Mouse (Mus musculus) testis, postnatal 14 days (tissue): Measurements from ENCODE around the gene Rheb.
"Not testable (repeated sequence)": the region's sequence is repeated elsewhere in the genome, so short reads cannot be mapped to it uniquely, and the experiment has no call there.

Experiments used
- DNase-seq: peaks from one replicate; pipeline ENCODE4 v3.0.0; 2021; ENCODE audit warnings: low spot score

Rheb gene

GRCm38 (mm10) chr5:24841662-24842273, 656 bp downstream of the Rheb start:
- no peak for DNase-seq

DNA sequence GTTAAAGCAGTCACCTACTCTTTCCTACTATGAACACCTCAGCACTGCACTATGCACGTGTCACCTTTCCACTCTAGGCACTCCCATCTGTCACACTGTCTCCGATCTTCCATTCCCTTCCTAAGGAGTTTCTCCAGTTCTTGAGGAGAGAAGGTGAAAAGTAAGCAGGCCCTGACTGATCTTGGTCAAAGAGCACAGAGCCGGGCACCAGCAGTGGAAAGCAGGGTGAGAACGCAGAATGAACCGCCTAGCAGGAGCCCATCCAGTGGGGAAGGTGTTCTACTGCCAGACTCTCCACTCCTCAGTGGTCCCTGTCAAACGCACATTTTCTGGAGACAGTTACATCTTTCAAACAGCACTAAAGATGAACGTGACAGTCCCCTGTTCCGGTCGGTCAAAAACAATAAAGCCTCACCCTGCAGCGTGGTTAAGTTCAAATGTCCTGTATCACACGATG, 1.4 kb downstream of the Rheb start:
- DNase-seq = no peak

DNA sequence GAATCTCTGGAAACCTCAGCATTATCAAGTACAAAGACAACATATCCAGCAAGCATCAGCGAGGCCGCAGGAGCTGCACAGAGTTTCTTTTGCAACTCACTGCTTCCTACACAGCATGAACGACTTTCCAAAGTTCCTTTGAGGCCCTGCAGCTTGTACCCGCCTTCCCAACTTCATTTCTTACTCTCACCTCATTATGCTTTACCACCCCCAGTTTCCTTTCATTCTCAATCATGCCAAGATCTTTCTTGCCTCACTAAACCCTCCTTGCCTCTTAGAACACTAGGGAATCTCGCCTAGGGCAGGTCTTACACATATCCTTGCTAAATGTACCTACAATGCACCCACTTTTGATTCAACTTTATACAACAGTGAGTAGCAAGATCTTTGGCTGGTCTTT, 7.9 kb downstream of the Rheb start:
- no peak for DNase-seq

DNA sequence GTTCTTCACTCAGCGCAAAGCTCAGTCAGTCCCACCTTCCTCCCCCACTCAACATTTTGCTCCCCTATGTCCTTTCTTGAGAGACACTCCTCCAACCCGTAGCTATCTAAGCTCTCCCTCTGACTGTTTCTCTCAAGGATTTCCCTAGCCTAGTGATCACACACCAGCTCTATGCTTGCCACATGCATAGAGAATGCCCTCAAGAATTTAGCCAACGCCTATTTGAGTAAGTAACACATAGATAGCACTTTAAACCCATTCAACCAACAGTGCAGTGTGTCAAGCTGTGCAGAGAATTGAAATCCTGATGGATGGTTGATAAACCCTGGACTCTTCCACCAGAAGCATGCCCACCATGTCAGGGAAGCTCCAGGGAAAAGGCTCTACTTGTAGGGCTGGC, 10.5 kb downstream of the Rheb start:
- DNase-seq = no peak

- no peak for DNase-seq
These were observed 14.0 kb downstream of the Rheb start for GRCm38 (mm10) chr5:24828446-24828845.

DNA sequence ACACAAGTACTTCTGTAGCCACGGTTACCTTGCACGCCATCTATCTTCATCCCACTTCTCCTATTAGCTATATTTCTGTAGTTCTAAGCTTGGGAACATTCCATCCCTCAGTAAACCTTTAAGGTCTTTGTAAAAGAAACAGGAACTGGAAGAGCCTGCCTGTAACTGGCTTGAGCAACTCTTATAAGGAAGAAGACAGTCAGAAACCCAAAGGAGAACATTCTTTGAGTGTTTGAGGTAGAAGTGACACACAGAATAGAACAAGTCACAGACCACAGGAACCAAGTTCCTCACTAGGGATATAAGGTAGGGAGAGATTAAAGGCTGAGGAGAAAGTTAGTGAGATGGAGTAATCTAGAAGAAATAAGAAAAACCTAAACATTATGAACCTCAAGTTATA, 15.3 kb downstream of the Rheb start:
- no peak for DNase-seq

DNA sequence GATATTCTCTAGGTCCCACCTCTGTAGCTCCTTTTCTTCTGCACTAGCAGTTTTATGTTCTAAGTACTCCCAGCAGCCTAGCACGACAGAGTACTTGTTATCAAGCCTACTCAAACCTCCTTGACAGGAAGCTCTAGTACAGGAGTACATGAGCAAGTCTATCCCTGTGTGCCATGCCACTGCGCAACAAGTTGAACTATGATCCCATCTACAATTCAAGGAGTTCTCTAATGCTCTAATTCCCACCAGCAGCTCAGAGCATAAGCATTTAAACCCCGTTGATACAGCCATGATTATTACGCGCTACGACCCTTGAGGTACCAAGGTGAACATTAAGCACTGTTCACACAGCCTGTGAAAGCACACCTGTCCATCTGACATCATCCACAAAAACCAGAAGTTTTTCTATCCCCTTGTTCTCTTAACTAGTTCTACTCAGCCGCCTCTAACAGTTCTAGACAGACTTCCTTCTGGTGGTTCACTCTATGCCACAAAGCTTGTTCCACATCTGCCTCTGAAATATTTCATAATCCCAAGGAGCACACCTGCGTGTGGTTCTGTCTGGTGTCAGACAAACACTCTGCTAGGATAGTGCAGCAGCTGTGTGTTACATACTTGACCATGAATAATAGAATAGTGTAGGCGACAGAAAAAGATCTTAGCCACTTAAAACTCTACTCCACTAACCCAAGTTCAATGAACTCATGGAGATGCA, 16.2 kb downstream of the Rheb start:
- DNase-seq = no peak

- DNase-seq = no peak
These were observed 16.9 kb downstream of the Rheb start for GRCm38 (mm10) chr5:24825365-24826055.

- no peak for DNase-seq
These were observed 18.5 kb downstream of the Rheb start for GRCm38 (mm10) chr5:24823864-24824405.

GRCm38 (mm10) chr5:24822781-24823180, 19.6 kb downstream of the Rheb start:
- no peak for DNase-seq

DNA sequence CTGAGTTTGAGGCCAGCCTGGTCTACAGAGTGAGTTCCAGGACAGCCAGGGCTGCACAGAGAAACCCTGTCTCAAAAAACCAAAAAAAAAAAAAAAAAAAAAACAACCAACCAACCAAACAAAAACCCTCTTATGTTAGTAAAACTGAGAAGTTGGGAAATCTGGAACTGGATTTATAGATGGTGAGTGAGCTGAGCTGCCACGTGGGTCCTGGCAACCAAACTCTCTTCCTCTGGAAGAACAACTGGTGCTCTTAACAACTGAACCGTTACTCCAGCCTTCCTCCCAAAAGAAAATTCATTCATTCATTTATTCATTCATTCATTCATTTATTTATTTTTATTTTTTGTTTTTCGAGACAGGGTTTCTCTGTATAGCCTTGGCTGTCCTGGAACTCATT, 20.2 kb downstream of the Rheb start:
- not testable (repeated sequence) for DNase-seq

DNA sequence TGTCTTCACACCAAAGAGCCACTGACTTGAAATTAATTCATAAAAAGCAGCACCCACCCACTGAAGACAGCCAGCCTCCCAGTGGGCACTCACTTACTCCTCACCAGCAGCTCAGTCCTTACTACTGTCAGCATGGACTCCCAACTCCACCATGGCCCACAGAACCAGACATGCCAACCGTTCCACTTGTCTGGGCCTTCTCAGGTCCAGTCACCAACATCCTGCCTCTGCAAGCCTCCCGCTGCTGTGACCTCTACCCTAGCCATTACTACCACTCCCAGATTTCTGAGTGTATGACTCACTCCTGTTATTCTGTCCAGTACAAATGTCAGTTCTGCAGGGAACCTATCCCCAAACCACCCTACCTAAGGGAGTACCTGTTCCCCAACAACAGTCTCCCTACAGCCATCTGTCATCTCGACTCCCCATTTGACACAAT, 21.0 kb downstream of the Rheb start:
- no peak for DNase-seq

DNA sequence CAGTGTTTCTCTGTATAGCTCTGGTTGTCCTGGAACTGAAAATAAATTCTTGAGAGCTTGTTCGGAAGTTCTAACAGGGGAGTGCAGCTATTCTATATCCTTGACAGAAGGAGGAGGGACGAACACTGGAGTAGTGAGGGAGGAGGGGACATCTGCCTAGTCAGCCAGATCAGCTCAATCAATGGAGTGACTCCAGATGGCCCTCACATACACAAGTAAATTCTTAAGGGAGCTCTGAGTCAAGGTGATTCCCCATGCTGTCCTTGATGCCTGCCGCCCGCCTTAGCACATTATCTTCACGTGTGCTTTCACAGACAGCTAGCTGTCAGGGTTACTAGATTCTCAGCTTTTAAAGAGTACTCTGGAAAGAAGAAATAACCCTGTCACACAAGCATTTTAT, 21.8 kb downstream of the Rheb start:
- no peak for DNase-seq

DNA sequence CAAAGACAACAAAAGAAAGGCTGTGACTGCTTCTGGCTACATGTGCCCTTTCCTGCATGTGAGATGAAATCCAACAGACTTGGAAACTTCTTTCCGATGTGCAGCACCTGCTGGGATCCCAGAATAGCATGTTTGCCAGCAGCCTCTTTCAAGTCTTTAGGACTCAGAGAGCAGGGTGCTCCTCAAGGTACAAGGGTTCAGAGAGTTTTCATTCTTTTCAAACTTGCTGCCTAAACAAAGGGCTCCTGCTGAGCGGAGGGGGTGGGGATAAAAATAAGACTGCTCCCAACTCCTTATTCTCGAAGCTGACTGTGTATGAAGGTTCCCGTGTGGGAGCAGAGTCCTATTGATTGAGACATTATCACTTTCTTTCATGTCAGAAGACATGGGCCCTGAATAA, 25.2 kb downstream of the Rheb start:
- no peak for DNase-seq

DNA sequence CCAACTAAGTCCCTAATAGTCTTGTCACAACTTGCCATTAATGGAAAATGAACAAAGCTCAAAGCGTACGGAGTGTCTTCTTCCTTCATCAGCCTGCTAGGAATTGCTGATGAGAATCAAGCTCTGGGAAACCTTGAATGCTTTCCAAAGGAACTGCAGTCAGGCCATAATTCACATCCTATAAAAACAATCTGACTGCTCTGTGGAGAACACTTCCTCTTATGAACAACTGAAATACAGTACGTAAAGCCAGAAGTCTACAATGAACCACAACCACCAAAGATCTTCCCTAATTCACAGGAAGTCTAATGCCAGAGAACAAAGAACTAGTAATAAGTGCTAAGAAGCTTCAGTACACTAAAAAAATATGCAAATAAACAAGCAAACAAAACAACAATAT, 28.5 kb downstream of the Rheb start:
- DNase-seq = no peak

DNA sequence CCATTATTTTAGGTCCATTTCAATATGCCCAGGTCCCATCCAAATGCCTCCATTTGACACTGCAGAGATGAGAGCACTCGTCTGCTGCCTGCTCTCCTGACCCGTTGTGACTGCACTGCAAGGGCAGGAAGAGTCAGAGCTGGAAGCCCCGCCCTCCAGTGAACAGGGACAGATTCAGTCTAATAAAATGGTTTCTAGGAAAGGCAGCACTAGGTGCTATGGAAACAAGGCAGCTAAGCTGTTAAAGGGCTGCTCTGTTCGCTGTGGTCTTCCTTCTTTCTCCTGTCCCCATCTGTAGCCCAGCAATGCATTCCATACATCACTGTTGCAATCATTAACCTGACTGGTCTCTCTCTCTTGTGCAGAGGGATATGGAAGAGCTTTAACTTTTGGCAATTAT, 29.4 kb downstream of the Rheb start:
- DNase-seq = no peak

DNA sequence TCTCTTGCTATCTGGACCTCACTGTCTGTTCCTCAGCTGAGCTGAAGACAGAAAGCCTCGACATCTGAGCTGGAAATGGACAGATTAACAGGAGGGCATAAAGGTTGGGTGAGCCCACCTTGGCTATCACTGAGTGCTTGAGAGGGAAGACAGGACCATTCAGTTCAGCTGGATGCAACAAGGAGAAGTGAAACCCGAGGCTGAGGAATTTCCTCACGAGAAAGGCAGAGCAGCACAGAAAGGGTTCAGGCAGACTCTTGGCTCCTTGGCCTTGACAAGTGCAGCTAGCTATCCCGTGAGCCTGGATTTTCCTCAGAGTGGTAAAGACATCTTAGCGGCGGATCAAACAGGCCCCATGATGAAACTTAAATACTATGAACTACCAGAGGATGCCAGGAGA, 37.2 kb downstream of the Rheb start:
- DNase-seq = no peak

DNA sequence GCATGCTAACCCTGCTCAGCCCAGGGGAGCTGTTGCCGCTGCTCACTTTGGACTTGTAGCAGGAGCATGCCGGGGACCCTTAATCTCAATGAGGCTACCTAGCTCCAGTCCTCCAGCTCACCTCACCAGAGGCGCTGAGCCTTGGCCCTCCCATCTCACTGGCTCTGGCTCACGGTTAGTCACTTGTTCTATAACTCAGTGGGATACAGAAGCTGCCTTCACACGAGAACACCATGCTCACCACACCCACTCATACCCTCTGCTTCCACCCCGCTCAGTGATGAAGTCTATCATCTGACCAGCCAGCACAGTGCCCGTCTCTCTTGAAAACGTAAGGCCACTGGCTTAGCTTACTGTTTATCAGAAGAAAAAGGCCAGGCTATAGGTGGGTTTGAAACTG, 37.8 kb downstream of the Rheb start:
- no peak for DNase-seq

- DNase-seq = no peak
These were observed 40.4 kb downstream of the Rheb start for GRCm38 (mm10) chr5:24801841-24802624.

DNA sequence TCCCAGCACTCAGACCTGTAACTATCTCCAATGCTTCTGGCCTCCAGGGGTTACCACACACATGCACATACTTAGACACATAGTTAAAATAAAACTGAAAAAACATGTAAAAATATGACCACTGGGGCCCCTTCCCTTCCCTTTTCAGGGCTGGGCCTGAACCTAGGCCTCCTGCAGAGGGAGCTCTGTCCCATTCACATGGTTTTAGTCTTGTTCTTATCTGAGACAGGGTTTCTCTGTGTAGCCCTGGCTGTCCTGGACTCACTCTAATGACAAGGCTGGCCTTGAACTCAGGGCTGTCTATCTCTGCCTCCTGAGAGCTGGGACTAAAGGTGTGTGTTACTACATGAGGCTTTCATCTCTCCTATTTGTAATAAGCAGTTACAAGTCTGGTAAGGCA, 42.0 kb downstream of the Rheb start:
- DNase-seq = no peak

DNA sequence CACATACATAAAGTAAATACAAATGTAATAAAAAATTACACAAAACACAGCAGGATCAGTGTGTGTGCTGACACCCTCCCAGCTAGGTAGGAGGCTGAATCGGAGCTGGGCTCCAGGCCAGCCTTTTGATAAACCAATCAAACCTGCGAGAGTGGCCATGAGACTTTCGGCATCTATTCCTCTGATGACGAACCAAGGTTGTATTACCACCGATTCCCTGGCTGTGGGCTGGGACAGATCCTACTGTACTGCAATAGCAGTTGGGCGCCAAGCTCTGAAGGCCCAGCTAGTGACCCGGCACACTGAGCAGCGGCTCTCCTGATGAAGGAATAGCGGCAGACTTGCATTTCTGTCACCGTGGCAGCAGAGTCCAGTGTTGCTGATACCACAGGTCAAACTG, 43.8 kb downstream of the Rheb start:
- no peak for DNase-seq

GRCm38 (mm10) chr5:24797858-24798257, 44.6 kb downstream of the Rheb start:
- DNase-seq = no peak
